Mouse (Mus musculus) adrenal gland, postnatal 36 days (tissue): ENCODE measurements around the gene Fam19a2. TPM values are rescaled to one million over a fixed set of nuclear protein-coding genes. Genes with fewer than 3 reads are reported as not detected.

Experiments
- DNase-seq, 2 experiments: peaks; one replicate each; pipeline ENCODE4 v3.0.0; 2021; ENCODE audit warnings: mixed read lengths in 1 of 2
- total RNA-seq, 2 experiments: library from RNA; stranded (reverse); gene quantifications; 2 replicates each; pipeline ENCODE4 v1.2.3; 2021

The Fam19a2 gene
- total RNA-seq, 2 experiments from 2014 or later = 0.82 to 1.7 TPM

- no peak for DNase-seq
These were observed 484.5 kb downstream of the Fam19a2 start for GRCm38 (mm10) chr10:123748317-123748716.

- no peak for DNase-seq
These were observed 488.0 kb downstream of the Fam19a2 start for GRCm38 (mm10) chr10:123751676-123752280.

- DNase-seq = no peak
These were observed 489.0 kb downstream of the Fam19a2 start for GRCm38 (mm10) chr10:123752755-123753154.

DNA sequence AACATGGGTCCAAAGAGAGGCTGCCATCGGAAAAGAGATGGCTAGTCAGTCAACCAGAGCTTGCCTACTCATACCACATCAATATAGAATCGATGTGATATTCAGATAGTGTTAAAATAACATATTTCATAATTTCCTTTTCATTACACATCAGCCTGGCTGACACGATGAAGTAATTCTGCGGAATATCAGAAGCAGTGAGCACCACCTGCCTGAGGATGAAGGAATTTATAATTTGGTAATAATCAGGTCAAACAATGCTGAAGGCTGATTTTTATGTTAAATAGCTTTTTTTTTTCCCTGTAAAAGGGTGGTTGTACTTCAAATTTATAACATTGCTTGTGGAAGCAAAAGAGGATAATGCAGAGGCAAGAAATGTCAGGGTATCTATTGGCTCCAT, 490.2 kb downstream of the Fam19a2 start:
- DNase-seq = no peak

GRCm38 (mm10) chr10:123789374-123789773, 525.6 kb downstream of the Fam19a2 start:
- DNase-seq = no peak

Other genes with a start within 250 kb of the Fam19a2 start
- gene Mon2, start 187.5 kb upstream of the Fam19a2 start, total RNA-seq = 10 to 100 TPM; 79.9 to 92.2 TPM
- gene Usp15, start 67.0 kb upstream of the Fam19a2 start, total RNA-seq = 10 to 100 TPM; 88.5 to 93.7 TPM